Mouse (Mus musculus): ENCODE measurements around the gene Sin3b. TPM values are rescaled to one million over a fixed set of nuclear protein-coding genes. Genes with fewer than 3 reads are reported as not detected.

Sin3b gene
- polyA plus RNA-seq, 1 experiment from 2014 or later = 197 TPM

GRCm38 (mm10) chr8:72801583-72801982, 78.5 kb downstream of the Sin3b start:
- no peak overlapping the region for H3K27ac ChIP-seq (replicated peaks)
- no peaks in the 10 kb centered on the region for H3K36me3 ChIP-seq (ENCODE audit: control insufficient read depth, insufficient read depth, low read length)
- H3K4me1 ChIP-seq (replicated peaks; ENCODE audit: control insufficient read depth, insufficient read depth) = no peaks in the 10 kb centered on the region
- no peaks in the 10 kb centered on the region for H3K27me3 ChIP-seq (ENCODE audit: control insufficient read depth, insufficient read depth, low read length)
- H3K9me3 ChIP-seq (ENCODE audit: control insufficient read depth, low read length) = no peaks in the 10 kb centered on the region
- H3K4me2 ChIP-seq (replicated peaks; ENCODE audit: low read depth) = no peak overlapping the region
- ATAC-seq (ENCODE audit: low FRiP score, low TSS enrichment) (no peak), DNase-seq (ENCODE audit: low spot score) (no peak)
- 84% methylated on average over 2 of the region's 2 CpGs for WGBS
- TF ChIP-seq CTCF (IDR thresholded peaks at IDR 0.05; ENCODE audit: low read depth) (no peak), EP300 (optimal IDR thresholded peaks at IDR 0.05) (no peak)
- H3K4me3 ChIP-seq (ENCODE audit: low read depth, low read length) = no peak overlapping the region
- H3K9ac ChIP-seq (ENCODE audit: low read length) = no peak overlapping the region

Small RNA genes within 50 kb of the gene (microRNA-seq; reads per million reads assigned to microRNA genes)
- not detected for gene Gm26237

Other genes starting within 250 kb of the Sin3b start
- 15.6 and 19.2 TPM in 2 replicates for gene Cherp, start 248.1 kb upstream of the Sin3b start, polyA plus RNA-seq (2015; fragmentation: Nextera tagmentation; extraction: Ambion mirVana)
- 8.5 TPM in 2 replicates for gene Slc35e1, start 230.7 kb upstream of the Sin3b start, polyA plus RNA-seq (2015; fragmentation: Nextera tagmentation; extraction: Ambion mirVana)
- 7.1 and 7.4 TPM in 2 replicates for gene Med26, start 175.0 kb upstream of the Sin3b start, polyA plus RNA-seq (2015; fragmentation: Nextera tagmentation; extraction: Ambion mirVana)
- 117 and 118 TPM in 2 replicates for gene Smim7, start 152.2 kb upstream of the Sin3b start, polyA plus RNA-seq (2015; fragmentation: Nextera tagmentation; extraction: Ambion mirVana)
- 12.5 and 14.4 TPM in 2 replicates for gene Tmem38a, start 151.2 kb upstream of the Sin3b start, polyA plus RNA-seq (2015; fragmentation: Nextera tagmentation; extraction: Ambion mirVana)
- gene Nwd1, start 76.6 kb upstream of the Sin3b start, polyA plus RNA-seq (2015; fragmentation: Nextera tagmentation; extraction: Ambion mirVana) = 0.02 and 0.15 TPM in 2 replicates
- 1.4 and 1.6 TPM in 2 replicates for gene F2rl3, start 38.6 kb downstream of the Sin3b start, polyA plus RNA-seq (2015; fragmentation: Nextera tagmentation; extraction: Ambion mirVana)

All from stomach, postnatal 0 days (tissue).